Mouse (Mus musculus) brain, embryonic 18.5 days (tissue): ENCODE data around the gene Amotl1.

Source experiments
- DNase-seq: peaks from one replicate; pipeline ENCODE4 v3.0.0-alpha.2; 2012; ENCODE audit warnings: low read depth, low spot score

Amotl1 gene

GRCm38 (mm10) chr9:14548366-14548761, 96.5 kb downstream of the Amotl1 start:
- DNase-seq: no peak

GRCm38 (mm10) chr9:14547584-14548365, 97.1 kb downstream of the Amotl1 start:
- DNase-seq: no peak

- no peak for DNase-seq
Observed at GRCm38 (mm10) chr9:14544034-14544757, 100.7 kb downstream of the Amotl1 start.

GRCm38 (mm10) chr9:14534833-14535456, 109.9 kb downstream of the Amotl1 start:
- DNase-seq: no peak

- no peak for DNase-seq
Observed at GRCm38 (mm10) chr9:14533659-14534058, 111.2 kb downstream of the Amotl1 start.

GRCm38 (mm10) chr9:14532283-14532682, 112.6 kb downstream of the Amotl1 start:
- DNase-seq: no peak

GRCm38 (mm10) chr9:14530004-14530403, 114.9 kb downstream of the Amotl1 start:
- no peak for DNase-seq

- DNase-seq: peak; percentile 32
Observed at GRCm38 (mm10) chr9:14523408-14524043, 121.3 kb downstream of the Amotl1 start.

- DNase-seq: no peak
Observed at GRCm38 (mm10) chr9:14521695-14522094, 123.2 kb downstream of the Amotl1 start.

- no peak for DNase-seq
Observed at GRCm38 (mm10) chr9:14520971-14521670, 123.7 kb downstream of the Amotl1 start.

- DNase-seq: no peak
Observed at GRCm38 (mm10) chr9:14518105-14518504, 126.8 kb downstream of the Amotl1 start.

- DNase-seq: no peak
Observed at GRCm38 (mm10) chr9:14517296-14517695, 127.6 kb downstream of the Amotl1 start.

GRCm38 (mm10) chr9:14512633-14513445, 132.0 kb downstream of the Amotl1 start:
- no peak for DNase-seq

- no peak for DNase-seq
Observed at GRCm38 (mm10) chr9:14500916-14501424, 143.9 kb downstream of the Amotl1 start.

- peak; percentile 99 for DNase-seq
Observed at GRCm38 (mm10) chr9:14500023-14500915, 144.6 kb downstream of the Amotl1 start, which contains the start of the genes Kdm4d and Cwc15. Gene Kdm4d (minus strand): TSS chr9:14500482. Gene Cwc15 (plus strand): TSS chr9:14500617.

- DNase-seq: no peak
Observed at GRCm38 (mm10) chr9:14498896-14499705, 145.8 kb downstream of the Amotl1 start.
